Mouse (Mus musculus): ENCODE results near the gene Grik5. TPM values are rescaled to one million over a fixed set of nuclear protein-coding genes. Genes with fewer than 3 reads are reported as not detected.
A peak's percentile ranks its signal among the peaks of the same experiment; 100 is the strongest.

The Grik5 gene
- polyA plus RNA-seq, 1 experiment from 2014 or later: 1.7 TPM

DNA sequence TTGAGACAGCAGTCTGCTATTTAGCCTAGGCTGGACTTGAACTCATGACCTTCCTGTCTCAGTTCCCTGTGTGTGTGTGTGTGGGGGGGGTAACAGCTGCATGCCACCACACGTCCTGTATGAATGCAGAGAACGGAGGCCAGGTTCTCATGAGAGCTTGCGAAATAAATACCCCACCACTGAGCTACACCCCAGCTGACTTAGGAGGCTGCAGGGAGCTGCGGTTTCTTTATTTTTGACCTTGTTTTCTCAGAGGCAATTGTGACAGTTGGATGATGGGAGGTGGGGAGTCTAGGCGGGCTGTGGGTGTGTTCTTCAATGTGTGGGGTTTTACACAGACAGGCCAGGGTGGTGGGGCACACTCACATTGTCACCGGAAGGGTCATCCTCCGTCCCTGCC is 71.9 kb downstream of the Grik5 start:
- no peak overlapping the region for H3K4me2 ChIP-seq (replicated peaks; ENCODE audit: low read depth)
- H3K9me3 ChIP-seq (ENCODE audit: control insufficient read depth, low read length): no peaks in the 10 kb centered on the region
- WGBS: 61% methylated on average over 7 of the region's 7 CpGs
- no peaks in the 10 kb centered on the region for H3K4me1 ChIP-seq (replicated peaks; ENCODE audit: control insufficient read depth, insufficient read depth)
- H3K9ac ChIP-seq (ENCODE audit: low read length): no peak overlapping the region
- ATAC-seq (ENCODE audit: low FRiP score, low TSS enrichment) (no peak), DNase-seq (ENCODE audit: low spot score) (no peak)
- H3K27ac ChIP-seq (replicated peaks): no peak overlapping the region
- H3K36me3 ChIP-seq (ENCODE audit: control insufficient read depth, insufficient read depth, low read length): no peaks in the 10 kb centered on the region
- no peaks in the 10 kb centered on the region for H3K27me3 ChIP-seq (ENCODE audit: control insufficient read depth, insufficient read depth, low read length)
- TF ChIP-seq CTCF (IDR thresholded peaks at IDR 0.05; ENCODE audit: low read depth) (no peak), EP300 (optimal IDR thresholded peaks at IDR 0.05) (no peak)
- H3K4me3 ChIP-seq (ENCODE audit: low read depth, low read length): no peak overlapping the region

DNA sequence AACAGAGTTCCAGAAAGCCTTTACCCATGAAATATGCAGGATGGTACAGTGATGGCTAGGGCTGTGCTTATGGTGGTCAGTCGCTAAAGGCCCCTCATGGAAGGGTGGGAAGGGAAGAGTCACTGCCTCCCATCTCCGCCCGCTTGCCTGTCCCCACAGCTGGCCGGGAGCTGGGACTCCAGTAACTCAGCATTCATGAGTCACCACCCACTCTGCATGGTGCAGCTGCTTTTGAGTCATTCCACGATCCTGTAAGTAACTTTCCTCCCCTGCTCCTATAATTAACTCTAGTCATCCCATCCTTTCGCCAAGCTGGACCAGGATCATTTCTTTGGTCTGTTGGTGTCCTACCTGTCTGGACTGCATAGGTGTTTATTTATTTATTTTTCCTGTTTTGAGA is 79.1 kb downstream of the Grik5 start:
- WGBS: 55% methylated on average over 6 of the region's 6 CpGs
- no peaks in the 10 kb centered on the region for H3K9me3 ChIP-seq (ENCODE audit: control insufficient read depth, low read length)
- no peak for DNase-seq (ENCODE audit: low spot score)
- no peak for ATAC-seq (ENCODE audit: low FRiP score, low TSS enrichment)
- H3K4me1 ChIP-seq (replicated peaks; ENCODE audit: control insufficient read depth, insufficient read depth): no peaks in the 10 kb centered on the region
- no peak overlapping the region for H3K27ac ChIP-seq (replicated peaks)
- TF ChIP-seq EP300 (optimal IDR thresholded peaks at IDR 0.05) (no peak), CTCF (IDR thresholded peaks at IDR 0.05; ENCODE audit: low read depth) (no peak)
- H3K4me3 ChIP-seq (ENCODE audit: low read depth, low read length): no peak overlapping the region
- no peak overlapping the region for H3K4me2 ChIP-seq (replicated peaks; ENCODE audit: low read depth)
- H3K9ac ChIP-seq (ENCODE audit: low read length): no peak overlapping the region
- H3K36me3 ChIP-seq (ENCODE audit: control insufficient read depth, insufficient read depth, low read length): no peaks in the 10 kb centered on the region
- H3K27me3 ChIP-seq (ENCODE audit: control insufficient read depth, insufficient read depth, low read length): no peaks in the 10 kb centered on the region

DNA sequence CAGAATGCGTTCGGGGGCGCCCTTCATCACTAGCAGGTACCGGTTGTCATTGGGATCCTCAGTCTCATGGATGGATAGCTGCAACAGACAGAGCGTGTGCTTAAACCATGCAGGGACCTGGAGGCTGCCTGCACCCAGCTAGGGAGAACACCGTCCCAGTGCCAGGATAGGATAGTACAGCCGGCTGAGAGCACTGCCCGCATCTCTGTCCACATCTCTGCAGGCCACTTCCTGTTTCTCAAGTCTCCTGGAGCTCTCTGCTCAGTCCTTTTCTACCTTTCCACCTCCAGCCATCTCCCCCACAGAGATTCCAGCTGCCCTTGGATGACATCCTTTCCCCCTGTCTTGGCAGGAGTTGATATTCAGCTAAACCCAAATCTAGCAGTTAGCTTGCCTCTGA is 81.7 kb downstream of the Grik5 start:
- no peak for TF ChIP-seq CTCF (IDR thresholded peaks at IDR 0.05; ENCODE audit: low read depth)
- TF ChIP-seq EP300 (optimal IDR thresholded peaks at IDR 0.05): no peak
- no peak overlapping the region for H3K9ac ChIP-seq (ENCODE audit: low read length)
- H3K27ac ChIP-seq (replicated peaks): no peak overlapping the region
- ATAC-seq (ENCODE audit: low FRiP score, low TSS enrichment) (no peak), DNase-seq (ENCODE audit: low spot score) (no peak)
- H3K4me3 ChIP-seq (ENCODE audit: low read depth, low read length): no peak overlapping the region
- H3K4me1 ChIP-seq (replicated peaks; ENCODE audit: control insufficient read depth, insufficient read depth): no peaks in the 10 kb centered on the region
- no peak overlapping the region for H3K4me2 ChIP-seq (replicated peaks; ENCODE audit: low read depth)
- no peaks in the 10 kb centered on the region for H3K36me3 ChIP-seq (ENCODE audit: control insufficient read depth, insufficient read depth, low read length)
- no peaks in the 10 kb centered on the region for H3K27me3 ChIP-seq (ENCODE audit: control insufficient read depth, insufficient read depth, low read length)
- no peaks in the 10 kb centered on the region for H3K9me3 ChIP-seq (ENCODE audit: control insufficient read depth, low read length)
- WGBS: 84% methylated on average over 8 of the region's 8 CpGs

DNA sequence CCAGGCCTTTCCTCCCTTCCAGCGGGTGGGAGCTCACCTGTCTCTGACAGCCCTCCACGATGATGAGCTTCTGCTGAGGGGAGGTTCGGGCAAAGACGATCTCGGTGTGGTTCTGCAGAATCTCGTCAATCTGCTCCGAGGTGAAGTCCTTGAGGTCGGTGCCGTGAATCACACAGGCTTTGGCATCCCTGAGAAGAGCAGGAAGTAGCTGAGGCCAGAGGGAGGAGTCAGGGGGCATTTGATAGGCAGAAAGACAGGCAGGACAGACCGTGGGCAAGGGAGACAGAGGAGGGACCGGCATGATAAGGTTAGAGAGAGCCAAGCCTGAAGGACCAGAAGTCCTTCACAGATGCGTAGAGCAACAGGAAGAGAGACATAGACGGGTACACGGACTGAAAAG is 84.2 kb downstream of the Grik5 start:
- no peak overlapping the region for H3K9ac ChIP-seq (ENCODE audit: low read length)
- no peak for DNase-seq (ENCODE audit: low spot score)
- 82% methylated on average over 14 of the region's 14 CpGs for WGBS
- TF ChIP-seq CTCF (IDR thresholded peaks at IDR 0.05; ENCODE audit: low read depth) (no peak), EP300 (optimal IDR thresholded peaks at IDR 0.05) (no peak)
- H3K4me3 ChIP-seq (ENCODE audit: low read depth, low read length): no peak overlapping the region
- no peak overlapping the region for H3K27ac ChIP-seq (replicated peaks)
- H3K36me3 ChIP-seq (ENCODE audit: control insufficient read depth, insufficient read depth, low read length): no peaks in the 10 kb centered on the region
- H3K4me2 ChIP-seq (replicated peaks; ENCODE audit: low read depth): no peak overlapping the region
- no peaks in the 10 kb centered on the region for H3K27me3 ChIP-seq (ENCODE audit: control insufficient read depth, insufficient read depth, low read length)
- H3K9me3 ChIP-seq (ENCODE audit: control insufficient read depth, low read length): no peaks in the 10 kb centered on the region
- ATAC-seq (ENCODE audit: low FRiP score, low TSS enrichment): no peak
- no peaks in the 10 kb centered on the region for H3K4me1 ChIP-seq (replicated peaks; ENCODE audit: control insufficient read depth, insufficient read depth)

DNA sequence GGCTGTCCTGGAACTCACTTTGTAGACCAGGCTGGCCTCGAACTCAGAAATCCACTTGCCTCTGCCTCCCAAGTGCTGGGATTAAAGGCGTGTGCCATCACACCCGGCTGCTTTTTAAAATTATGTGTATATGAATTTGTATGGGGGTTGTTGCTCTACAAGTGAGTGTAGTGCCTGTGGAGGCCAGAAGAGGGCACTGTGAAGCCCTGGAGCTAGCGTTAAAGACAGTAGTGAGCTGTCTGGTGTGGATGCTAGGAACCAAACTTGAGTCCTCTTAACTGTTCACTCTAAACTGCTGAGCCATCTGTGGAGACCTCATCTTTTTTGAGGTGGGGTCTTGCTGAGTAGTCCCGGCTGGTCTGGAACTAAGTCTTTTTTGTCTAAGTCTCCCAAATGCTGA is 86.3 kb downstream of the Grik5 start:
- no peak overlapping the region for H3K4me3 ChIP-seq (ENCODE audit: low read depth, low read length)
- DNase-seq (ENCODE audit: low spot score) (no peak), ATAC-seq (ENCODE audit: low FRiP score, low TSS enrichment) (no peak)
- no peak for TF ChIP-seq EP300 (optimal IDR thresholded peaks at IDR 0.05)
- TF ChIP-seq CTCF (IDR thresholded peaks at IDR 0.05; ENCODE audit: low read depth): peak; percentile 33; the same call in 1 of the 2 replicates
- 74% methylated on average over 5 of the region's 5 CpGs for WGBS
- no peak overlapping the region for H3K9ac ChIP-seq (ENCODE audit: low read length)
- H3K36me3 ChIP-seq (ENCODE audit: control insufficient read depth, insufficient read depth, low read length): no peaks in the 10 kb centered on the region
- H3K9me3 ChIP-seq (ENCODE audit: control insufficient read depth, low read length): no peaks in the 10 kb centered on the region
- H3K27ac ChIP-seq (replicated peaks): no peak overlapping the region
- no peak overlapping the region for H3K4me2 ChIP-seq (replicated peaks; ENCODE audit: low read depth)
- no peaks in the 10 kb centered on the region for H3K4me1 ChIP-seq (replicated peaks; ENCODE audit: control insufficient read depth, insufficient read depth)
- no peaks in the 10 kb centered on the region for H3K27me3 ChIP-seq (ENCODE audit: control insufficient read depth, insufficient read depth, low read length)

DNA sequence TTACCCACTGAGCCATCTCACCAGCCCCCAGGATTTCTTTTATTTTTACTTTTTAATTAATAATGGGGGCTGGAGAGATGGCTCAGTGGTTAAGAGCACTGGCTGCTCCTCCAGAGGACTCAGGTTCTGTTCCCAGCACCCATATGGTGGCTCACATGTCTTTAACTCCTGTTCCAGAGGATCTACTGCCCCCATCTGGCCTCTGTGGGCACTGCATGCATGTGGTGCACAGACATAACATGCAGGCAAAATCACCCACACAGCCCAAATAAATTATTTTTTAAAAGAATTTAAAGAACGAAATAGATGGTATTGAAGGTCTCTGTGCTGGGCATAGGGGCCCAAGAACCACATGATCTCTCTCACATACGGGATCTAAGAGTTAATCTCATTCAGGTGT is 87.8 kb downstream of the Grik5 start:
- Histone ChIP-seq H3K36me3 (ENCODE audit: control insufficient read depth, insufficient read depth, low read length) (no peaks in the 10 kb centered on the region), H3K9ac (ENCODE audit: low read length) (no peak overlapping the region), H3K27ac (replicated peaks) (no peak overlapping the region), H3K9me3 (ENCODE audit: control insufficient read depth, low read length) (no peaks in the 10 kb centered on the region), H3K27me3 (ENCODE audit: control insufficient read depth, insufficient read depth, low read length) (no peaks in the 10 kb centered on the region), H3K4me1 (replicated peaks; ENCODE audit: control insufficient read depth, insufficient read depth) (no peaks in the 10 kb centered on the region), H3K4me3 (ENCODE audit: low read depth, low read length) (no peak overlapping the region), H3K4me2 (replicated peaks; ENCODE audit: low read depth) (no peak overlapping the region)
- WGBS: 89% methylated on average over 2 of the region's 2 CpGs
- ATAC-seq (ENCODE audit: low FRiP score, low TSS enrichment): no peak
- TF ChIP-seq EP300 (optimal IDR thresholded peaks at IDR 0.05): no peak
- TF ChIP-seq CTCF (IDR thresholded peaks at IDR 0.05; ENCODE audit: low read depth): no peak
- DNase-seq (ENCODE audit: low spot score): no peak
